Mouse (Mus musculus) liver, embryonic 14.5 days (tissue): ENCODE data around the gene Klhl23. TPM values are rescaled to one million over a fixed set of nuclear protein-coding genes. Genes with fewer than 3 reads are reported as not detected.
A peak's percentile ranks its signal among the peaks of the same experiment; 100 is the strongest.

Source experiments
- ATAC-seq: fragments of 200-750 bp; cut with Nextera tagmentation; 2 replicates; pipeline ENCODE4 v1.8.0; 2017; ENCODE audit warnings: moderate number of reproducible peaks, mild to moderate bottlenecking, moderate library complexity; ENCODE audit not compliant: insufficient read depth
- DNase-seq, 3 experiments: peaks; one replicate each; pipeline ENCODE4 v3.0.0-alpha.2; 2012 to 2013; ENCODE audit warnings: low read depth in 3 of 3, low spot score in 3 of 3
- H3K27ac ChIP-seq: fragments of 300-500 bp; sonication (generic); 2 replicates; pipeline ENCODE4 v1.5.1; 2014; ENCODE audit warnings: moderate library complexity, mild to moderate bottlenecking, control low read depth, inconsistent platforms
- H3K27me3 ChIP-seq: fragments of 300-500 bp; sonication (generic); 2 replicates; pipeline ENCODE4 v1.6.1; 2014; ENCODE audit warnings: mild to moderate bottlenecking, low read length, moderate library complexity; ENCODE audit not compliant: control insufficient read depth, insufficient read depth
- H3K36me3 ChIP-seq: fragments of 300-500 bp; sonication (generic); replicated peaks from 2 replicates; pipeline ENCODE4 v1.6.1; 2014; ENCODE audit warnings: low read depth; ENCODE audit not compliant: control insufficient read depth, insufficient read depth
- H3K4me1 ChIP-seq, 2 experiments: fragments of 200-500 bp in 1 of 2; fragments of 300-500 bp in 1 of 2; sonication (generic) in 1 of 2; replicated peaks; 2 replicates each; pipeline ENCODE4 v1.6.1; 2012 to 2014; ENCODE audit warnings: antibody characterized with exemption in 1 of 2, inconsistent platforms in 1 of 2, low read length in 1 of 2; ENCODE audit not compliant: control insufficient read depth in 2 of 2, insufficient read depth in 2 of 2
- H3K4me2 ChIP-seq: fragments of 300-500 bp; sonication (generic); 2 replicates; pipeline ENCODE4 v1.6.1; 2014; ENCODE audit warnings: low read depth, mild to moderate bottlenecking, control low read depth, moderate library complexity
- H3K4me3 ChIP-seq, 2 experiments: fragments of 200-500 bp in 1 of 2; fragments of 300-500 bp in 1 of 2; sonication (generic) in 1 of 2; 2 replicates each; pipeline ENCODE4 v1.5.1; 2012 to 2014; ENCODE audit warnings: low read depth in 2 of 2, low read length in 2 of 2, mild to moderate bottlenecking in 2 of 2, control low read depth in 1 of 2, inconsistent platforms in 1 of 2, moderate library complexity in 1 of 2; ENCODE audit not compliant: insufficient read depth in 1 of 2
- H3K9ac ChIP-seq: fragments of 300-500 bp; sonication (generic); replicated peaks from 2 replicates; pipeline ENCODE4 v1.6.1; 2014; ENCODE audit warnings: mild to moderate bottlenecking, control low read depth, moderate library complexity
- H3K9me3 ChIP-seq: fragments of 300-500 bp; sonication (generic); 2 replicates; pipeline ENCODE4 v1.6.1; 2016; ENCODE audit warnings: low read length, mixed read lengths; ENCODE audit not compliant: control insufficient read depth
- CTCF ChIP-seq: IDR thresholded peaks from 2 replicates; pipeline ENCODE4 v1.5.1; 2016; ENCODE audit warnings: antibody characterized with exemption, low read depth, control low read depth
- EP300 ChIP-seq: IDR thresholded peaks from 2 replicates; pipeline ENCODE4 v1.6.1; 2016; ENCODE audit warnings: antibody characterized with exemption, low read depth
- WGBS: fragments of 180-500 bp; shearing (Covaris S2); extraction: QIAGEN DNeasy Blood & Tissue Kit; methylation state at CpG from one replicate; pipeline ENCODE4 v1.1.7; 2014; ENCODE audit not compliant: insufficient replicate concordance; 5-methylcytosine and 5-hydroxymethylcytosine counted together
- polyA plus RNA-seq, 2 experiments: library from polyadenylated mRNA; depleted of rRNA in 1 of 2; stranded (reverse) in 1 of 2; unstranded in 1 of 2; fragments of >200 nt; fragmentation: Nextera tagmentation in 1 of 2; extraction: Ambion mirVana in 1 of 2; gene quantifications; 2 replicates each; pipeline versions ENCODE4 v1.2.1 to v1.2.3; 2012 to 2014

Gene Klhl23
- polyA plus RNA-seq, 2 experiments = 12.0 to 15.7 TPM

DNA sequence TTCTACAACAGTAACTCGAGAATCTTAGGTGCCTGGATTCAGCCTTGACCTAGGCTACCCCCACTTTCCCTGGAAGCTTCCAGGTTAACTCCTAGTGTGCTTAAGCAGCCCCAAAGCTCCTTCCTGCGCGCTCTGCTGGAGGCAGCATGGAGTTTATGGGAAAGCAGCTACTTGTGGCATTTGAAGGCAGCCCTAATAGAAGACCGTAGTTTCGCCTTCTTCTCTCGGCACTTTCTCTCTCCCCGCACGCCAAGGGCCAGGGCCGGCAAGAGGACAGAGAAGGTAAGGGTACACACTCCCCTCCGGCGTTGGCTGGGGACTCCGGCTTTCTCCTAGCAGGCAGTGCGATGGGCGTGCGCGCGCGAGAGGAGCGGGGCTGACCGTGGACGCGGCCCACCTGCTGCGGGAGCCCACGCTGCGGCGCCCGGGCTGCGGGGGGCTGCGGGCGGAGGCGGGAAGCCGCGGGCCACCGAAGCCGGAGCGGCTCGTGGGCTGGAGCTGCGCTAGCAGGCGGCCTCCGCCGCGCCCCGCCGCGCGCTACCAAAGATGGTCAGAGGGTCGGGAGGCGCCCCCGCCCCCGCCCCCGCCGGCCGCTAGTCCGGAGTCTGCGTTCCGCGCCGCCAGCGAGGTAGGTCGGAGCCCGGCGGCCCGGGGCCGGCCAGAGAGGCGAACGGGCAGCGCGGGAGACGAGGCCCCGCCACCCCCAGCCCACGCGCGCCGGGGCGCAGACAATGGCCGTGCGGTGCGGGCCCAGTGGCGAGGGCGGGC lies 801 bp downstream of the Klhl23 start:
- peak overlapping the region; percentile 83 for H3K9ac ChIP-seq
- peak overlapping the region; percentile 76 for H3K4me2 ChIP-seq
- peaks cover 22 to 38% of the 10 kb centered on the region in 2 experiments for H3K4me1 ChIP-seq
- peaks cover 13% of the 10 kb centered on the region for H3K36me3 ChIP-seq
- TF ChIP-seq CTCF (0 out of 2 replicates have a peak, but pooled peaks have one; percentile 7), EP300 (no peak)
- H3K4me3 ChIP-seq = peak overlapping the region; percentile 75 to 89
- no peaks in the 10 kb centered on the region for H3K9me3 ChIP-seq
- ATAC-seq (peak; percentile 42), DNase-seq (no peak)
- peak overlapping the region; percentile 67 for H3K27ac ChIP-seq
- no peaks in the 10 kb centered on the region for H3K27me3 ChIP-seq
- WGBS = under 1% methylated on average over 56 of the region's 80 CpGs

DNA sequence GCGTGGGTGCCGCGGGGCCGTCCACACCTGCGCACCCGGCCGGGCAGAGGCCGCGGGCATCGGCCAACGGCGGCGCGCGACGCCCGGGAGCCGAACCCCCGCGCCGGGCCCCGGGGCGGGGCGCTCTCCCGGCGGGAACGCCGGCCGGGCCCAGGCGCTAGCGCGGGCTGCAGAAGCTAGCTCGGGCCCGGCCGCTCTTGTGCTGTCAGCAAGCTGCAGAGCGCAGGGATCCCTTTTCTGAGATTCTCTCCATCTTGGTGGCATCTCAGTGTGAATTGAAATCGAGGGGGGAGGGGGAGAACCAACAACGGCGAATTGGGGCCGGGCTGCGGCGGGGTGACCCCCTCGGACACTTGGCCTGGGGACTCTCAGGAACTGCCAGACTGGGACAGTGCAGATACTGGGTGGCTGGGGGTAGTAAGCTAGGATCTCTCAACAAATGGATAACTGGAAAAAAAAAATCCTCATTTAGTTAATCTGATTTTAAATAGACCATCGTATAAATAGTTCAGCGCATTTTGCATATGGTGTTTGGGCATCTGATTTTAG lies 1.5 kb downstream of the Klhl23 start:
- DNase-seq = no peak
- Histone ChIP-seq H3K9ac (peak overlapping the region; percentile 83), H3K36me3 (peaks cover 13% of the 10 kb centered on the region), H3K4me2 (peak overlapping the region; percentile 76), H3K4me3 (peak overlapping the region; percentile 75 to 89), H3K27ac (peak overlapping the region; percentile 67), H3K4me1 (peaks cover 15 to 31% of the 10 kb centered on the region in 2 experiments), H3K9me3 (no peaks in the 10 kb centered on the region), H3K27me3 (no peaks in the 10 kb centered on the region)
- peak; percentile 76 for ATAC-seq
- 3% methylated on average over 34 of the region's 45 CpGs for WGBS
- TF ChIP-seq CTCF (no peak), EP300 (no peak)

DNA sequence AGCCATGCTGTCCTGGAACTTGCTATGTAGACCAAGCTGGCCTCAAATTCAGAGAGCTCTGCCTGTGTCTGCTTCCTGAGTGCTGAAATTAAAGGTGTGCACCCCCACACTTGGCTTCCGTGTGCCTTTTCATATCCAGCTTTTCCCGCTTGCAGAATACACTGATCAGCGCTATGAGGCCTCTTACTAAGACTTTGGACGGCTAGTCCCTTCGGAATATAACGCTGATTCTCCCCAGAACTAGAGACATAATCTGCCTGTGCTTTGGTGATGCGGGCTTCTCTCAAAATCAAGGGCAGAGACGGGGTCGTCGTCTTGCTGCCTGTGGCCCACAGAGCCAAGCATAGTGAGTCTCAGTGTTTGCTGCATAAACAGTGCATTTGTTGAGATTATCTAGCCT lies 4.2 kb downstream of the Klhl23 start:
- H3K4me1 ChIP-seq = peaks cover 6 to 19% of the 10 kb centered on the region in 2 experiments; a peak in 3 of 4 replicates
- no peak overlapping the region for H3K27ac ChIP-seq
- 86% methylated on average over 10 of the region's 10 CpGs for WGBS

DNA sequence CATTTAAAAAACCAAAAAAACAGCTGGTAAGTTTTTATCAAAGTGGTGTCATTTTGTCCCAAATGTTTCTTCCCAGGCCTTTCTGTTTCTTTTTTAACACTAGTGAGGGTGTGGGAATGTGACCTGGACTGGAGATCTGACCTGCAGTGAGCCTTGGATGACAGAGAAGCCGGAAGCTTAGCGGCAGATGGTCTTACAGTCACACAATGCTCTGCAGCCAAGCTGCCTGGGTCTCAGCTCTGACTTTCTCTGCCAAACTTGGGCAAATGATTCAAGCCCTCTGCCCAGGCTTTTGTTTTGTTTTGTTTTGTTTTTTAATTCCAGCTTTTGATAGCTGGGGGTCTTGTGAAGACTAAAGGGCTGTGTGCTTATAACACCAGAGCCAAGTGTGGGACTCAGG lies 4.6 kb downstream of the Klhl23 start:
- H3K27me3 ChIP-seq = no peaks in the 10 kb centered on the region
- no peak overlapping the region for H3K4me2 ChIP-seq
- H3K4me3 ChIP-seq = no peak overlapping the region
- H3K9me3 ChIP-seq = no peaks in the 10 kb centered on the region
- H3K27ac ChIP-seq = no peak overlapping the region
- TF ChIP-seq EP300 (no peak), CTCF (no peak)
- H3K9ac ChIP-seq = no peak overlapping the region
- DNase-seq (no peak), ATAC-seq (no peak)
- 88% methylated on average over 2 of the region's 2 CpGs for WGBS
- H3K36me3 ChIP-seq = peaks cover 26% of the 10 kb centered on the region
- peaks cover 6 to 19% of the 10 kb centered on the region in 2 experiments; a peak in 3 of 4 replicates for H3K4me1 ChIP-seq

More for the DNA sequence above, 4.2 kb downstream of the Klhl23 start:
- Histone ChIP-seq H3K9me3 (no peaks in the 10 kb centered on the region), H3K4me3 (no peak overlapping the region), H3K4me2 (no peak overlapping the region), H3K27me3 (no peaks in the 10 kb centered on the region), H3K36me3 (peaks cover 23% of the 10 kb centered on the region), H3K9ac (no peak overlapping the region)
- no peak for TF ChIP-seq CTCF
- TF ChIP-seq EP300 = no peak
- ATAC-seq = no peak
- DNase-seq = no peak

DNA sequence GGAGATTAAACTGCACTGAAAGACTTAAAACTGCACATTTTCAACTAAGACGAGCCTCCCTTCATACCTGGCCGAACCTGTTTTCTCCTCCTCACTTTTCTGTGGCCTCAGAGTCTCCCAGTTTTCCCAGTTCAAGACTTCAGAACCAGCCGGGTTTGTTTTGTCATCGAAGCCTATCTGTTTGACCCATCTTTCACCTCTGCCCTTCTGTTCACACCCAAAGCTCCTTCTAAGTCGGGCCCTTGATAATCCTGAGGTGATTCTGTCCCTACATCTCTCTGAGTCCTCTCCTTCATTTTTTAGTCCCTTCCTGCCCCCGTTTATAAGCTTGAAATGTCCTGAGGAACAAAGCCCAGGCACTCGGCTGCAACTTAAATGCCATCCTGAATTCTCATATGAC lies 6.3 kb downstream of the Klhl23 start:
- DNase-seq = no peak
- H3K36me3 ChIP-seq = peaks cover 29% of the 10 kb centered on the region
- no peak for ATAC-seq
- H3K9me3 ChIP-seq = no peaks in the 10 kb centered on the region
- TF ChIP-seq CTCF (no peak), EP300 (no peak)
- H3K4me1 ChIP-seq = peaks cover 6 to 14% of the 10 kb centered on the region in 2 experiments; a peak in 3 of 4 replicates
- H3K9ac ChIP-seq = no peak overlapping the region
- H3K27ac ChIP-seq = no peak overlapping the region
- WGBS = 60% methylated on average over 7 of the region's 7 CpGs
- no peak overlapping the region for H3K4me3 ChIP-seq
- no peaks in the 10 kb centered on the region for H3K27me3 ChIP-seq
- H3K4me2 ChIP-seq = no peak overlapping the region
